Mouse (Mus musculus): ENCODE measurements at regions not wholly inside any gene's neighbourhood (a gene's known extent, or its start where the extent isn't known, plus 50 kb on each side); places are given as distances from the start of the nearest gene placed in this dataset.

DNA sequence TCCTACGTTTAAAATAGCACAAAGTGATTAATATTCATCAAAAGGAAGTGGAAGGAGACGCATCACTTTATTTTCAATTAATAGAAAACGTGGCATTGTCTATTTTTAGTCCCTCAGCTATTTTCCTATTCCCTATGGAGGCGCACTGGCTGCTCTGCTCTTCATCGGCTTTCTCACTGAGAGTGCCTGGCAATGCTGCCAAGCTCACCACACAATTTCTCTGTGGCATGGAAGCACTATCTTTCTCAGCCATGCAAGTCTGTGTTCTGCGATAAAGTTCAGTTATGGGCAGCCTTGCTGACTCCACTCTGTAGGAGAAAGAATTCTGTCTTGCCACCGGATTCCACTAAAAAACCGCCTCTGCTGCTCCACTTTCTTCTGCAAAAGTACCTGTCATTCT lies 67.1 kb upstream of the Mgat4c start:
- peak; percentile 3 for DNase-seq (ENCODE audit: low spot score)
